Mouse (Mus musculus) spleen, embryonic (tissue): Measurements from ENCODE around the gene Ercc6l2.

Source experiments
- CTCF ChIA-PET: fragments of 350-600 bp; sonication (Branson Sonifier 250); formaldehyde crosslinking; loops from one replicate; lab custom pipeline; 2022; lab: Charles Lee

The Ercc6l2 gene

GRCm38 (mm10) chr13:63814746-63815681, at the start of gene Ercc6l2:
TSS of gene Ercc6l2 (plus strand) at chr13:63815240.
- CTCF ChIA-PET = interaction anchor here (0.6 to 0.7 kb wide), 3 partner anchors 17 to 31 kb away, joined by 3 to 4 read pairs (median 4); no protein-coding TSS in a partner anchor

DNA sequence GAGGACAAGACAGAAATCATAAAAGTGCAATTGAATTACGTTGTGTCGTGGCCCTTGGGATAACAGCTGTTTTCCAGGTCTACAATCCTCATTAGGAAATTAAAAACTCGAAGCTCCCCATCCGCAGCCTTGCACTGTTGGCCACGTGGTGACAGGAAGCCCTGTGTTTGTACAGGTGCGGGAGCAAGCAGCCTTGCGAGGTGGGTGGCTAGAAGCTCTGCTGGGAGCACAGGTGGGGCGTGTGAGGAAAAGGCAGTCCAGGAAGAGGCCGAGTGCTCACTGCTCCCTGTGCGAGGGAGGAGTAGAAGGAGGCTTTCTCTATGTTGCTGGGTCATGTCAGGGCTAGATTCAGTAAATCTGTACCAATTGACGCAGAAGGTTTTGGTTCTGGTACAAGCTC, 49.0 kb upstream of the Ercc6l2 start:
- CTCF ChIA-PET = no interaction called here

- CTCF ChIA-PET = no interaction called here
These were observed 44.0 kb upstream of the Ercc6l2 start for GRCm38 (mm10) chr13:63771009-63771408.

DNA sequence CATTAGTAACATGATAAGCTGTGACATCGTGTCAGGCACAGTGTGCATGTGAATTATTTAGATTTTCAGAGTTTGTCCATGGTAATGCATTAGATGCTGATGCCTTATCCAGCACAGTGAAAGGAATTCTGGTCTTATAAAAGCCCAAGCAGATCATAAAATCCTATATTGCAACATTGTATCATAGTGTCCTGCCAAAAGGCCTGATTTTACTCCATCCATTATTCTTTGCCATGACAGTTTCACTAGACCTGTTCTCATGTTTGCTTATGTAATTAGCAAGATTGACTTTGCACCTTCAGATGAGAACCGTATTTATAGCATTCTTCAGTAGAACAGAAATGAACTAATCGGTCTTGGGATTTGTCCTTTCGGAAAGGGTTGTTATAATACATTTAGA, 36.1 kb upstream of the Ercc6l2 start:
- CTCF ChIA-PET = interaction anchor here (0.6 kb wide), 1 partner anchor 17 kb away, joined by 3 read pairs; no protein-coding TSS in a partner anchor

GRCm38 (mm10) chr13:63779376-63780291, 35.4 kb upstream of the Ercc6l2 start:
- CTCF ChIA-PET = interaction anchor here (0.6 kb wide), 1 partner anchor 16 kb away, joined by 3 read pairs; no protein-coding TSS in a partner anchor

DNA sequence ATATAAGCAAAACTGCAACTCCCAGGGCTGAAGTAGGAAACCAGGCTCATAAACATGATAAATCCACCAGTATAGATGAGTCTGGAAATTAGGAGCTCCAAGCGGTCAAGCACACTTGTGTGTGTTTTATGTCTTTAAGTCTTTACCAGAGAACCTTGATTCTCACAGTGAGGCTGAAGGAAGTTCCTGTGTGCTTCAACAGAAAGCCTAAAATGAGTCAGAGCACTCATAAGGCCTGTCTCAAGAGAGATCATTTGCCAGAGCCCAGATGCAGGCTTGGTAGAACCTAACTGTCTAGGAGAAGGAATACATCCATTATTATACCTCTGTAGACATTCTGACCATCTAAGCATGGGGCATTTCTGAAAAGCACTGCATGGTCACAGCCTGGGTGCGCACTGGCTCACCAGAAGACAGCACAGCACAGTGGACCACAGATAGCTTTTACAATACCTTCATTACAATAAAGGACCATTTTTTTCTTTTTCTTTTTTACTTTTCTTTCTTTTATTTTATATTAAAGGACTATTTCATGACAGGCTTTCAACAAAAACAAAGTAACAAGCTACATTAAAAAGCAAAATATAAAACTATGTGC, 22.7 kb upstream of the Ercc6l2 start:
- CTCF ChIA-PET = interaction anchor here (0.6 kb wide), 1 partner anchor 22 kb away, joined by 4 read pairs; the partner anchor contains the start of gene Ercc6l2

DNA sequence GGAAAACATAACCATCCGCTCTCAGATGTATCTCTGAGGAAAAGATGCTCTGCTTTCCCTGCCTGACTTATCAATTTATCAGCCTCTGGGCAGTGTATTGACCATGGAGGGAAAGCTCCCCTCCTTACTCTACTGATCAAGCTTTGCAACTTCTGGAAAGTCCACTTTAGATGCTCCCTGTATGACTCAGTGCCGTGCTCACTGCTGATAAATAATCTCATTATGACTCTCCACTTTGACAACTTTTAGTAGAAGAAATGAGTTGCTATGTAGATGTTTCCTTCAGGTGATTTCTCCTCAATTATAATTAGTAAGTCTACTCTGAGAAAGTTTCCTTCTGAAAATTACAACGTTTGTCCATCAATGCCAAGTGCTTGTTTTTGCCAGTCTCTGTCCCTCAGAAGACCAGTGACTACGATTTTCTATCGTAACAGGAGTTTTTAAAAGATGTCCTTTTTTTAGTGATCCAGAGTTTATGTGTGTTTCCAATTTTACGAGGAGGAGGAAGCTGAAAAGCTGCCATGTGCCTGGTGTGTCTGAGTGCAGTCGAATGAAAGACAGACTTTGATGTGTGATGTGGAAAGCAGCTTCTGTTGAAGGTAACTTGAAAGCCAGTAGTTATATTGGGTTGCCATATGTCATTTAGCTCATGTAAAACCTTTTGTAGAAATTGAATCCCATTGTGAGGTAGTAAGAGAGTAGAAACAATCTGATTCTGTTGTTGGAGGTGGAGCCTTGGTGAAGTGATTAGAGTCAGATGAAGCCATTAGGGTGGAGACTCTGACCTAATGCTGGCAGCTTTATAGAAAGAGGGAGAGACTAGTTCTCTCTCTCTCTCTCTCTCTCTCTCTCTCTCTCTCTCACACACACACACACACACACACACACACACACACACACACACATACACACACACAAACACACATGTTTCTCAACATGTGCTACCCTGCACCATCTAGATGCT, 21.4 kb upstream of the Ercc6l2 start:
- CTCF ChIA-PET = no interaction called here

GRCm38 (mm10) chr13:63798677-63799076, 16.4 kb upstream of the Ercc6l2 start:
- CTCF ChIA-PET = no interaction called here

DNA sequence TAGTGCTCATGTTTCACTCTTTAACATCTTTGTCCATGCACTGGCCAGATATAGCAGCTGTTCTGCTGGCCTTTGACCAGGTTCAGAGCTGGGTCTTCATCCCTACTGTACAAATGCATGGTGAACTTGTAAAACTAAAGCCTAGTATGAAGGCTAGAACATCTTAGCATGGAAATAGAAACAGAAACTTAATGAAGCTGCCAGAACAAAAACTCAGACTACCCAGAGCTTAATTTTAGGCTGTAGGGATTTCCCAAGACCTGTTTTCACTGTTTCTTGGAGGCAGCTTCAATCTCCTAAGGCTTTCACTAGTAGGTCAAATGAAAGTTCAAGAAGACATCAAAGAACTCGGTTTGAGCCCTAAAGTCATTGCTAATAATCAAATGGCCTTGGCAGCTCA, 15.1 kb upstream of the Ercc6l2 start:
- CTCF ChIA-PET = no interaction called here

DNA sequence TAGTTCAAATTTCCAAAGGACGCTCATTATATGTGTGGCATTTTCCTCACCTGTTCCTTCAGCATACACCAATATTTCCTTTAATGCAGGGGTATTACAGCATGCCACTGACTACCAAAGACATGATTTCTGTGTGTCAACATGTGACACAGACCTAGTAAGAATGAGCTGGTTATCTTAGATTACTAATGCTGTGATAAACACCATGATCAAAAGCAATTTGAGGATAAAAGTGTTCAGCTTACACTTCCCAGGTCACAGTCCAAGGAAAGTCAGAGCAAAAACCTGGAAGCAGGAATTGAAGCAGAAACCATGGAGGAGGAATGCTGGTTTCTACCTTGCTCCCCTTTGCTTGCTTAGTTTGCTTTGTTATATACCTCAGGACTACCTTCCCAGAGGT, 13.8 kb upstream of the Ercc6l2 start:
- CTCF ChIA-PET = no interaction called here

DNA sequence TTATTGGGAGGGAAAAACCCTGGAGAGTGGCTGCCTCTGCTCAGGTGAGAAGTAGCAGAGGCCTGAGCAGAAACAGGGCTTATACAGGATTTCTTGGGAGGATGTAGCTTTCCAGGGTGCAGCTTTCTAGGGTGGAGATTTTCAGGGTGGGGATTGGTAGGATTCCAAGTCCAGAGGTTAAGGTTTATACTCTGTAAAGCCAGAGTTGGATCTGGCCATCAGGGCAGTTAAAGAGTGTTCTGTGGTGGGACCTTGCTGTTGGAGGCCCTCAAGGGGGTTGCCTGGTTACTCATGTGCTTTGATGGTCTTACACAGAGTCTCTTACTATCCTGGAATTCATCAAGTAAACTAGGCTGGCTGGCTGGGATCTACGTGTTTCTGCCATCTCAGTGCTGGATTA, 7.8 kb upstream of the Ercc6l2 start:
- CTCF ChIA-PET = interaction anchor here (0.7 kb wide), 1 partner anchor 227 kb away, joined by 3 read pairs; no protein-coding TSS in a partner anchor

GRCm38 (mm10) chr13:63807979-63808378, 7.1 kb upstream of the Ercc6l2 start:
- CTCF ChIA-PET = no interaction called here

- CTCF ChIA-PET = no interaction called here
These were observed 3.6 kb upstream of the Ercc6l2 start for GRCm38 (mm10) chr13:63811477-63811876.

- CTCF ChIA-PET = interaction anchor here (0.6 kb wide), 1 partner anchor 255 kb away, joined by 5 read pairs; no protein-coding TSS in a partner anchor
These were observed 891 bp downstream of the Ercc6l2 start for GRCm38 (mm10) chr13:63815931-63816330.

GRCm38 (mm10) chr13:63845758-63846157, 30.7 kb downstream of the Ercc6l2 start:
- CTCF ChIA-PET = no interaction called here

- CTCF ChIA-PET = no interaction called here
These were observed 35.4 kb downstream of the Ercc6l2 start for GRCm38 (mm10) chr13:63850308-63851011.

- CTCF ChIA-PET = interaction anchor here (0.7 kb wide), 1 partner anchor 441 kb away, joined by 3 read pairs; no protein-coding TSS in a partner anchor
These were observed 57.7 kb downstream of the Ercc6l2 start for GRCm38 (mm10) chr13:63872585-63873282.

DNA sequence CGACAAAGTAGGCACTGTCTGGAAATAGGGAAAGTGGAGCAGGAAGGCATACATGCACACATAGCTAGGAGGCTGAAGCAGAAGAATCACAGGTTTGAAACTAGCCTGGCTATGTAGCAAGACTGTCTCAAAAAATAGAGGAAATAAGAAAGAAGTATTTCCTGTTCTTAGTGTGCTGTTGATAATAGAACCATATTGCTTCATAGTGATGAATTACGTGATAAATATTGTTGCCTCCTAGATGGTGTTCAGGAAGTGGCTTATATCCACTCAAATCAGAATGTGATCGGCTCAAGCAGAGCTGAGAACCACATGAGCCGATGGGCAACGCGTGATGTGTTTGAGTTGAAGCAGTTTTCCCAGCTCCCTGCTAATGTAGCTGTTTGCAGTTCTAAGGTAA, 62.1 kb downstream of the Ercc6l2 start:
- CTCF ChIA-PET = no interaction called here
